Mouse (Mus musculus): ENCODE measurements at regions not wholly inside any gene's neighbourhood (a gene's known extent, or its start where the extent isn't known, plus 50 kb on each side); places are given as distances from the start of the nearest gene placed in this dataset.

DNA sequence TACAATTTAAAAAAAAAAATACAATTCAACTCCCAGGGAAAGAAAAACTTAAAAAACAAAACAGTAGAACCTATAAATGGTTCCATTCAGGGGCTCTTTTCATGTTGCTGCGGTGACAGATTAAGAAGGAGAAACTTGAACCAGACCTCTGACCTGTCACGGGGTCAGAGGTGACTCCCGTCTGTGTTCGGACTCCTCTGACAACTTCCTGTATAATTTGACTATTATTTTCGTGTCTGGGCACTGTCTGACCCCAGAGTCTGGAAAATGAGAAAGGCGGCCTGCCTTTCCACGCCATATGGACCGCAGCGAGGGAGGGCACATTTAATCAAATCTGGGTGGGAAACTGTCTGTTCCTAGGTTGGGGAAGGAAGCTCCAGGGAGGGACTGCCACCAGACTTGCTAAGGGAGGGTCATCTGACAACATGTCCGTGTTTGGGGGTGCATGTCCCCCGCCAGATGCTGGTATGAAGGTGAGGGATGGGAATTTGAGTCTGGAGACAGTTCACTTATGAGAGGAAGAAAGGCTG, 634.7 kb upstream of the 3110018I06Rik start:
- DNase-seq (ENCODE audit: low spot score in 2 of 2) = no peak

GRCm38 (mm10) chr12:106855520-106855919, 632.9 kb upstream of the 3110018I06Rik start:
- DNase-seq (ENCODE audit: low spot score in 2 of 2) = no peak

- no peak for DNase-seq (ENCODE audit: low spot score in 2 of 2)
These were observed 626.8 kb upstream of the 3110018I06Rik start for GRCm38 (mm10) chr12:106861638-106862037.

DNA sequence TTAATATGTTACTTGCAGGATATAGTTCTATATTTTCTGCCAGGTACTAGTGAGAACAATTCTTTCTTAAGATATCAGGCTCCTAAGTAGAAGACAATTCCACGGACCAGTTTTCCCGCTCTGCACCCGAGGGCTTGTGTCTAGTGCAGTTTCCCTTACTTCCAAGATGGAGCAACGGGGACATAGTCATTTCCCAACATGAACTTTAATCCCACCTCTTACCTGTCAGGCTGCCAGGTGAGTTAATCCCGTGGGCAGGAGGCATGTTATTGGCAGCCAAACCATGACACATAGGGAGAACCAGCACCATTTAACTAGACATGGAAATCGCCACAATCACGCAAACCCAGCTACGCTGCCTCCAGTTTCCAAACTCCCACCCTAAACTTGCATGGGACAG, 624.4 kb upstream of the 3110018I06Rik start:
- DNase-seq (ENCODE audit: low spot score in 2 of 2) = no peak

DNA sequence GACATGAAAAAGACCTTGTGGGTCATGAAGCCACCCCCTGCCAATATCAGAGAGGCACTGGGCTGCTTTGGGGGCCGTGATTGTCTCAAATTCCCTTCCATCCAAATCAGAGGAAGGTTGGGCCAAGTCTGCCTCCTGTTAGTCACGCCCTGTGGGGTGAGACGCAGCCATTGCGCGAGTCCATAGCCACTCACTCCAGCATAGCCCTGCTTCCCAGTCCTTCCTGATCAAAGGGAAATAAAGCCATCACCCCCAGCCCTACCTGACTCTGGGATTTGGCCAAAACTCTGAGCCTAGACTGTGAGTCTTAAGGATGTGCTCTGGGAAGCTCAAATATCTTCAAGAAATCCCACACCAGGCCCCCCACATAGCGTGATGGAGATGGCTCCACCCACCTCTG, 620.4 kb upstream of the 3110018I06Rik start:
- DNase-seq (ENCODE audit: low spot score in 2 of 2) = no peak

DNA sequence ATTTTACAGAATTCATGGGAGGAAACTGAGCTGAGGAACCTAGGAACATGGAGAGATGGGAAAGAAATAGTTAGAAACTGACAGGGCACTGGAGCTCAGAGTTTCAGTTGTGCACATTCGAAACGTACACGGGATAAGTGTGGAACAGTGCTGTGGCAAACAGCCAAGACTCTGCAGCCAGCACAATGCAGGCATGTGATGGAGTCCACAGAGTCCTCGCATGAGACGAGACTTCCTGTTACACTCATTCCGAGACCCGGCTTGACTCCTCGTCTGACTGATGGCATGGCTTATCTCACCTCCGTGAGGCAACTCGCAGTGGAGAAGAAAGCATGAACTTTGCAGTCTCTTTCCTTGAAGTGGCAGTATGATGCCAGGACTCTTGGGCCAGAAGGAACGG, 617.0 kb upstream of the 3110018I06Rik start:
- no peak for DNase-seq (ENCODE audit: low spot score in 2 of 2)

DNA sequence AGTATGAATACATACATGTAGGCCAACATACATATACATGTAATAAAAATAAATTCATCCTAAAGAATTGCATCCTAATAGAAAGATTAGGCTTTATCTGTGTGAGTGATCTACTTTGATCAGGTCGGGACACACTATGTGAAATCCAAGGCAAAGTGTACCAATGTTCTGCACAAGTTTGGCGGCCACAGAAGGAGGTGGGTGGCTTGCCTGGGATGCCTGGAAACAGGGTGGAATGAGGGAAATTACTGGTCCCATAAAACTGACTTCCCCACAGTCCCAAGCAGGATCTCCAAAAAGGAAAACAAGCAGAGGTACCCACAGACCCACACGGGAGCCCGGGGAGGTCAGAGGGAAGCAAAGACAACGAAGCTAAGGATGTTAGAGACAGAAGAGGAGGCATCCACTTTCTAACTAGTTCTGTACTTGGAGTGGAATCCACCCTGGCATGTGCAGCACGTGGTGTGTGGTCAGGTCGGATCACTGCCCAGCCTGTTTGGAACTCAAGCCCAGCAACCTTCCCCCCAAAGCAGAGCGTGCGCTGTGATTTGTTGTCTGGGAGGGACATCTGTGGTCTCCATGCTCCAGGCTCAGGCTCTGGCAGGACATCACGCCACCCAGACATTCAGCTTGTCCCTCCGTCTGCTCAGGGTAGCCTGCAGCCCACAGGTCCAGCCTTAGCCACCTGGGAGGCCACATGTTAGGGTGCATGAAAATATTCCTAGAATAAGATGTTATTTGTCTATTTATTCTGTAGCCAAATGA, 615.3 kb upstream of the 3110018I06Rik start:
- DNase-seq (ENCODE audit: low spot score in 2 of 2) = no peak

DNA sequence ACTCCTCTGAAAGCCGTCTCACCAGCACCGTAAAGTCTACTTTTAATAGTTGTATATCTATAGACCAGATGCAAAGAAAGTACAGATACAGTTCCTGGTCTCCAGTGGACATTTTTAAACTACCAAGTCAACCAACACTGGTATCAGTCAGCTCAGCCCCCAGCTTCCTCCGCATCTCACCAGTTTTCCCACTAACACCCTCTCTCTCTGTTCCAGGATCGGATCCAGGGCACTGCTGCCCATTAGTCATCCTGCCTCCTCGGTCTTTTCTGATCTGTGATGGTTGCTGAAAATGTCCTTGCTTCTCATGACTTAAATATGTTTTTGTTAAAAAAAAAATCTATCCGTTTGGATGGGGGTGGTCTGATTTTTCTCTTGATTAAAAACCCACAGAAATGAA, 598.1 kb upstream of the 3110018I06Rik start:
- no peak for DNase-seq (ENCODE audit: low spot score in 2 of 2)

DNA sequence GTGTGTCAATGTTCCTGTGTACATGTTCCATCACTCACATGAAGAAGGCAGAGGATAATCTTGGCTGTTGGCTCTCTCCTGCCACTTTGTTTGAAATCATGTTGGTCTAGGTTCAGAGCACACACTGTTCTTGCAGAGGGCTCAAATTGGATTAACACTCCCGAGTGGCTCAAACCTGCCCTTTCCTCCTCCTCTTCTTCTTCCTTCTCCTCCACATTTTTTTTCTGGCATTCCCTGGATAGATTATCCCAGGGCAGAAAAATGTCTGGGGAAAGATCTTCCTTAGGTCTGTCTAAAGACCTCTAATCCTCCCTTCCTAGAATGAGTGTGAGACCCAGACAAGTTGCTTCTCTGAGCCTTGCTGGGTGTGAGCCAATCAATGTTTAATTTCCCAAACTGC, 594.4 kb upstream of the 3110018I06Rik start:
- DNase-seq (ENCODE audit: low spot score in 2 of 2) = no peak

DNA sequence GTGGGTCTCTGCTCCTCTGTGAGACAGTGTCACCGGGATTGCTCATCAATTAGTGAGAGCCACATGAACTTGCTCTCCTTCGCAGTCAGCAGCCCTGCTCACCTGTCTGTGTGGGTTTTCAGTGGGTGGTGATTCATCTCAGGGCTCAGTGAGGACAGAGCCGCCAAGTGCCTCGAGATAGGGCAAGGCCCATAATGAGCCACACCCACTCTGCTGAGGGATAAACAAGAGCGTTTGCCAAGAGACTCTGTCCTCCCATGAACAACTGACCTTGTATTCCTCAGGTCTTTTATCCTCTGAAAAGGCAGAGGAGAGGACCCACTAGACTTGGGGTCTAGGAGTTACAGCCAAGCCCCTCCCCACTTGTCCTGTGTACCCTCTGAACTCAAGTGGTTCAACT, 584.2 kb upstream of the 3110018I06Rik start:
- no peak for DNase-seq (ENCODE audit: low spot score in 2 of 2)

DNA sequence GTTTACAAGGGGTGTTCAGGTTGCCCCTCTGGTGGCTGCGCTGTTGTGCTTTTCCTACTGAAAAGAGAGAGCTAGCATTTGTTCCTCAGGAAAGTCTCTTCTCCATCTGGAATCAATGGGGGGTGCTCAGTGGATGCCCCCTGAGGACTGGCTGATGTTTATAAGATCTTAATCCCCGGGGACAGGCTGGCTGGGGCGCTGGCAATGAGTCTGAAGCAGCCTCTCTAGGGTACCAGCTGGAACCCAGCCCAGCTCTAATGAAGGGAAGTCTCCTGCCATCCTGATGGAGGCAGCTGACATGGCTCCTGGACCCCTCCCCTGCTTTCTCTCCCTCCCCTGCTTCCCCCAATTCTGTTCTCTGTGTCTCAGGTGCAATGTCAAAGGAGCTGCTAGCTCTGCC, 575.6 kb upstream of the 3110018I06Rik start:
- no peak for DNase-seq (ENCODE audit: low spot score in 2 of 2)

GRCm38 (mm10) chr12:106922571-106922991, 565.9 kb upstream of the 3110018I06Rik start:
- DNase-seq (ENCODE audit: low spot score in 2 of 2) = no peak

GRCm38 (mm10) chr12:106928389-106928788, 560.0 kb upstream of the 3110018I06Rik start:
- DNase-seq (ENCODE audit: low spot score in 2 of 2) = no peak

- DNase-seq (ENCODE audit: low spot score in 2 of 2) = no peak
These were observed 559.3 kb upstream of the 3110018I06Rik start for GRCm38 (mm10) chr12:106929161-106929560.

GRCm38 (mm10) chr12:106931591-106931990, 556.8 kb upstream of the 3110018I06Rik start:
- DNase-seq (ENCODE audit: low spot score in 2 of 2) = no peak

- DNase-seq (ENCODE audit: low spot score in 2 of 2) = no peak
These were observed 549.1 kb upstream of the 3110018I06Rik start for GRCm38 (mm10) chr12:106939381-106939780.

- DNase-seq (ENCODE audit: low spot score in 2 of 2) = no peak
These were observed 544.6 kb upstream of the 3110018I06Rik start for GRCm38 (mm10) chr12:106943874-106944273.

GRCm38 (mm10) chr12:106952621-106953020, 535.8 kb upstream of the 3110018I06Rik start:
- DNase-seq (ENCODE audit: low spot score in 2 of 2) = no peak

DNA sequence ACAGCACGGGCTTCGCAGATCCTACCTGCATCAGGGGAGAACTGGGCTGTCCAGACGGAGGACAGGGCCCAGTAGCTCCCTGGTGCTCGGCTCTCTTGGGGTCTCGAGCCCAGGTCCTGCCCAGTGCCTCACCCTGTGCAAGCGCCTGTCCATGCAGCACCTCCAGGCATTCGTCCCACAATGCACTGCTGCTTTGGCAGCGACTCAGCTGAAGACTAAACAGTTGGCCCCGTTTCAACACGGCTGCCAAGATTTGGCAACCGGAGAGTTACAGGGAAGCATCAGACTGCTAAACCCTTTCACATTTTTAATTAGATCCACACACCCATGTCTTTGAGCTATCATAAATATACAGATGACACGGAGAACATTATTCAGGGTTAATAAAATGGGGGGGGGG, 532.7 kb upstream of the 3110018I06Rik start:
- peak; percentile 24 to 50 for DNase-seq (ENCODE audit: low spot score in 2 of 2)

GRCm38 (mm10) chr12:106956266-106956665, 532.2 kb upstream of the 3110018I06Rik start:
- DNase-seq (ENCODE audit: low spot score in 2 of 2) = no peak

GRCm38 (mm10) chr12:106961991-106962390, 526.4 kb upstream of the 3110018I06Rik start:
- DNase-seq (ENCODE audit: low spot score in 2 of 2) = no peak

- DNase-seq (ENCODE audit: low spot score in 2 of 2) = no peak
These were observed 524.7 kb upstream of the 3110018I06Rik start for GRCm38 (mm10) chr12:106963762-106964161.

DNA sequence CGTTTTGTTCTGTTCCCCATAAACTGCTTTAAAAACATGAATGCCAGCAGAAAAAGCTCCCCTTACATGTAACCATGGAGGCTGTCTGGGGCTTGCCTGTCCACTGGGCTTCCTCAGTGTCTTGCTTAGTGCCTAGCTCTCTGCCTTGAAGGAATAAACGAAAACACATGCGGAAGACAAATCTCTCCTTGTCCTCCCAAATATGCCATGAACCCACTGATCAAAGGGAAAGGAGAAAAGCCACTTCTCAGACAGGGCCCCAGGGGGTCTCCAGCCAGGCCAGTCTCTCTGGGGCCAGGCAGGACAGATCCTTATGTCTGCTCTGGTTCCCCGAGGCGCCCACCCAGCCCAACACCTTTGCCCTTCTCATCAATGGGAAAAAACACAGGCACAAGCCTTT, 518.6 kb upstream of the 3110018I06Rik start:
- no peak for DNase-seq (ENCODE audit: low spot score in 2 of 2)

All from adrenal gland, postnatal 4 days (tissue).